In the genomic region with DNA sequence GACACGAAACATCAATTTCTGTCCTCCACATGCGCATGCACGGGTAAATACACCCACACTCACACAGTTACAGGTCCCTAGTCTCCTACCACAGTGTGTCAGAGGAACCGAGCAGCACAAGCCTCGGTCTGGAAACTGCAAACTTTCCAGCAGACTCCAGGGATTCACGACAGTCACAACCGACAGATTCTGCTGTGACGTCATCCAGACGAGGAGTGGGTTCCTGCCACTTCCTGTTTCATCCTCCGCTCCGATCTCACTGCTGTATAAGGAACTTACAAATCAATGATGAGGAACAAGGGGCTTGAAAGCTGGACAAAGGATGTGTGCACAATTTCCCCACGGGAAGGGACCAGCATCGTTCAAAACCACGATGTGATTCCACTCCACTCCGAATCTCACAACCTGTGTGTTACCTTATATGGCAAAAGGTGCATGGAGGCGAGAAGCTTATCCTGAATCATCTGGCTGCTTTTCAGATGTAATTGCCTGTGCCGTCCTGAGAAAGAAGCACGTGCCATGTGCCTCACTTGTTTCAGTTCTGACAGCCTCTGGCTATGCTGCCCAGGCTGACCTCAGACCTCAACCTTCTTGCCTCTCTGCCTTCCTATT, we compare ENCODE assay signal across 7 mouse cellular contexts. TPM values are rescaled to one million over a fixed set of nuclear protein-coding genes. Genes with fewer than 3 reads are reported as not detected.
A peak's percentile ranks its signal among the peaks of the same experiment; 100 is the strongest.
DNase-seq lines count a peak whose midpoint lies in the region; ATAC-seq and TF ChIP-seq lines count a peak whose summit lies in the region.

No protein-coding gene starts in this region.

- no peaks in the 10 kb centered on the region for H3K4me1 ChIP-seq in stomach, embryonic 15.5 days

- H3K9me3 ChIP-seq in stomach, embryonic 15.5 days: no peaks in the 10 kb centered on the region

- CTCF ChIA-PET in Patski (lab: Charles Lee): no interaction called here

- no peak for TF ChIP-seq CTCF in Patski (IDR thresholded peaks at IDR 0.05)
- no peak for TF ChIP-seq CTCF in left cerebral cortex, adult 2 months (IDR thresholded peaks at IDR 0.05)

- H3K27ac ChIP-seq in left cerebral cortex, adult 2 months: peak overlapping the region; percentile 69
- H3K27ac ChIP-seq in stomach, embryonic 15.5 days: no peak overlapping the region

- H3K4me3 ChIP-seq in left cerebral cortex, adult 2 months: peak overlapping the region; percentile 38
- peak overlapping the region; percentile 21; the same call in 1 of the 2 replicates for H3K4me3 ChIP-seq in stomach, embryonic 15.5 days (replicated peaks)

- peak overlapping the region; percentile 42 for H3K4me2 ChIP-seq in stomach, embryonic 15.5 days

- POLR2A ChIA-PET in Patski (lab: Charles Lee): no interaction called here

- intact Hi-C loops in left cerebral cortex, adult 2 months (cut with DNase I): no loop called here

- WGBS in stomach, embryonic 15.5 days: 39% methylated on average over 18 of the region's 18 CpGs

- H3K36me3 ChIP-seq in stomach, embryonic 15.5 days: no peaks in the 10 kb centered on the region

- DNase-seq in CD4-positive, CD25-positive, alpha-beta regulatory T cell, adult 2 months (ENCODE audit: low read depth, low spot score): peak; percentile 89
- no peak for DNase-seq in Patski (ENCODE audit: low read depth, low spot score)
- DNase-seq in frontal cortex, postnatal 36 days (ENCODE audit: low spot score in 2 of 2): peak; percentile 58 to 79
- DNase-seq in left cerebral cortex, adult 2 months (ENCODE audit: extremely low spot score in 1 of 2, low spot score in 2 of 2): peak; percentile 59
- DNase-seq in embryo, embryonic 11 days: no peak

- in situ Hi-C loops in Patski (cut with MboI; ENCODE audit: low pct_unique_long_range_greater_than_20kb): no loop called here

- H3K27me3 ChIP-seq in Patski: no peaks in the 10 kb centered on the region
- H3K27me3 ChIP-seq in stomach, embryonic 15.5 days (replicated peaks): no peaks in the 10 kb centered on the region

- ATAC-seq in Patski: peak; percentile 63
- ATAC-seq in megakaryocyte progenitor cell, adult 5-6 weeks (replicated peaks; ENCODE audit: poor library complexity): peak; percentile 61
- ATAC-seq in stomach, embryonic 15.5 days (ENCODE audit: insufficient read depth, low FRiP score, low read depth): no peak

- no peak overlapping the region for H3K9ac ChIP-seq in stomach, embryonic 15.5 days

RNA-seq across cellular contexts. Expression of gene Mark3, which starts 14.6 kb away (rescaled TPM):
- polyA plus RNA-seq in Patski (2021): 85.4 TPM
- total RNA-seq in left cerebral cortex, adult 2 months (2021): 100 to 1,000 TPM; 102 TPM
- 60.2 and 88.1 TPM in 2 replicates for total RNA-seq in megakaryocyte progenitor cell, adult 5-6 weeks (2015)
- total RNA-seq in megakaryocyte progenitor cell, adult 5-6 weeks (2017): 63.5 and 73.1 TPM in 2 replicates
- 33.9 and 34.9 TPM in 2 replicates for polyA plus RNA-seq in stomach, embryonic 15.5 days (2015; fragmentation: Nextera tagmentation; extraction: Ambion mirVana)

RNA-seq across cellular contexts. Expression of gene Eif5, which starts 21.9 kb away (rescaled TPM):
- 251 TPM for polyA plus RNA-seq in Patski (2021)
- 100 to 1,000 TPM; 241 to 276 TPM for total RNA-seq in left cerebral cortex, adult 2 months (2021)
- total RNA-seq in megakaryocyte progenitor cell, adult 5-6 weeks (2015): 349 and 403 TPM in 2 replicates
- total RNA-seq in megakaryocyte progenitor cell, adult 5-6 weeks (2017): 221 and 322 TPM in 2 replicates
- 575 TPM in 2 replicates for polyA plus RNA-seq in stomach, embryonic 15.5 days (2015; fragmentation: Nextera tagmentation; extraction: Ambion mirVana)

Comparison
In these comparisons a context has a peak if more than half of its experiments do, and no peak if none do; other contexts are left out.
1. DNase-seq: peak in CD4-positive, CD25-positive, alpha-beta regulatory T cell, adult 2 months (single experiment), frontal cortex, postnatal 36 days (2 of 2) and left cerebral cortex, adult 2 months (2 of 2); none in Patski (single experiment) and embryo, embryonic 11 days (single experiment).